Mouse (Mus musculus) liver, embryonic 14.5 days (tissue): ENCODE results near the gene Irf2.

Experiments
- CTCF ChIP-seq: IDR thresholded peaks from 2 replicates; pipeline ENCODE4 v1.5.1; 2016; ENCODE audit warnings: antibody characterized with exemption, low read depth, control low read depth
- EP300 ChIP-seq: IDR thresholded peaks from 2 replicates; pipeline ENCODE4 v1.6.1; 2016; ENCODE audit warnings: antibody characterized with exemption, low read depth

DNA sequence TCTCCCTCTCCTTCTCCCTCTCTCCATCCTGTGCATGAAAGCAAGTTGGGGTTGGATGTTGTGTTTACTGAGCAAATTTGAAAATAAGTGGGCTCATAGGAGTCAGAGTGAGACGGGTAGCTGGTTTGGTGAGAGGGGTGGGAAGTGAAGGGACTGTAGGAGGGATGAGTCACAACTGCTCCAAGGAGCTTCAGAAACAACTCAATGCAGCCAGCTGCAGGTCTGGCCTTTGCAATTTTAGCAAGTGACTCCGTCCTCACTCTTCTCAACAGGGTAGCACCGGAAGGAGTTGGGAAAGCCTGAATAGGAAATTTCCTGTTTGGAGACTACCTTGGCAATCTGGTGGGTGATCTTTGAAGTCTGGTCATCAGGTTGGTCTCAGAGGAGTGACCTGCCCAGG, 25.1 kb upstream of the Irf2 start:
- TF ChIP-seq CTCF (no peak), EP300 (no peak)
